Mouse (Mus musculus) Patski (cell line): ENCODE results near the gene Acot11. TPM values are rescaled to one million over a fixed set of nuclear protein-coding genes. Genes with fewer than 3 reads are reported as not detected.

Source experiments
- ATAC-seq: fragments of 100-300 bp; one replicate; pipeline ENCODE4 v1.8.0; 2021
- CTCF ChIA-PET: fragments of 350-600 bp; sonication (Branson Sonifier 250); formaldehyde crosslinking; loops from one replicate; lab custom pipeline; 2022; ENCODE audit warnings: inconsistent platforms; lab: Charles Lee
- POLR2A ChIA-PET: fragments of 350-600 bp; sonication (Branson Sonifier 250); formaldehyde crosslinking; loops from one replicate; lab custom pipeline; 2022; ENCODE audit warnings: antibody characterized with exemption, inconsistent platforms; lab: Charles Lee
- DNase-seq: peaks from one replicate; pipeline ENCODE4 v3.0.0-alpha.2; 2011; ENCODE audit warnings: low read depth, low spot score
- H3K27me3 ChIP-seq: fragments of 371-371 bp; one replicate; pipeline ENCODE4 v1.5.1; 2021
- CTCF ChIP-seq: fragments of 100-300 bp; IDR thresholded peaks from one replicate; pipeline ENCODE4 v1.5.1; 2021
- in situ Hi-C: fragments of 300-500 bp; cut with MboI; formaldehyde crosslinking; loops from 3 replicates; pipeline ENCODE4 v1.11.1; 2018; ENCODE audit warnings: low pct_unique_long_range_greater_than_20kb, mixed read lengths
- polyA plus RNA-seq: library from polyadenylated mRNA; unstranded; gene quantifications from one replicate; pipeline ENCODE4 v1.2.3, GENCODE M21; 2021

Gene Acot11
- polyA plus RNA-seq, 1 experiment from 2014 or later: 0.23 TPM

DNA sequence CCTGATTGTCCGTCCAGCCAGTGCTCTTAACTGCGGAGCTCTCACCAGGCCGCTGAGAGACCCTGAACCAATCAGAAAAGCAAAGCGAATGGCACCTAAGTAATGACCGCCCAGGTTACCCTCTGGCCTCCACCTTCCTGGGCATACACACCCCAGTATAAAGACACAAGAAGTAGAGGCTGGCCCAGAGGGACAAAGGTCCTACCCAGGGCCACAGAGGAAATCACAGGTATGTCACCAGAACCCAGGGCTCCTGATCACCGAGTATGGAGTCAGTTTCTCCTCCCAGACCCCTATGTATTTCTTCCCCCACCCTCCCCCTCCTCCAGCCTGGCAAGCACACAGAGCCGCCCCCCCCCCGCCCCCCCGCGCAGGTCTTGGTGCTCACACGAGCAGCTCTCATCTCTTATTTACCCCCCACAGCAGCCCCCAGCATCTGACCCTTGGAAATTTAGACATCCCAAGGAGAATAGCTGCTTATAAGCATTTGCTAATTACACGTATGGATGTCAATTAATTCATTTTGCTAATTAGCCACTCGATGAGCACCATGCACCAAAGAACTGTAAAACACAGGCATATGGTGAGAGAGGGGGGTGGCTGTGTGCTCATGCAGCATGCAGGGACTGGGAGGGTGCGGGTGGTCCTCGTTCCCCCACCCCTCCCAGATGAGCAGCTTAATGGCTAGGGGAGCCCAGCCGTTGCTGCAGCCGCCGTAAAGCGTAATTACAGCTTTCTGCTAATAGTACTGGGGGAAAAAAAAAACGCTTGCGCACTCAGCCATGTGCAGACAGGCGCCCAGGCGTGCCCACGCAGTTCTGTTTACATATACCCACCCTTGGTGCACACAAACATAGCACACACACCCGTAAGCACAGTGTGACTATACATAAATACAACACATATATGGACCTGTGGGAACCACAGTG, 10.9 kb upstream of the Acot11 start:
- no peaks in the 10 kb centered on the region for H3K27me3 ChIP-seq
- no peak for DNase-seq
- in situ Hi-C loops: no loop called here
- no peak for TF ChIP-seq CTCF
- ChIA-PET POLR2A (no interaction called here), CTCF (no interaction called here)
- no peak for ATAC-seq

GRCm38 (mm10) chr4:106811162-106811561, 6.4 kb upstream of the Acot11 start:
- ATAC-seq: no peak
- TF ChIP-seq CTCF: no peak
- ChIA-PET CTCF (no interaction called here), POLR2A (interaction anchor here (0.6 kb wide), 1 partner anchor 96 kb away, joined by 7 read pairs; no protein-coding TSS in a partner anchor)
- H3K27me3 ChIP-seq: no peaks in the 10 kb centered on the region
- DNase-seq: no peak
- in situ Hi-C loops: no loop called here

DNA sequence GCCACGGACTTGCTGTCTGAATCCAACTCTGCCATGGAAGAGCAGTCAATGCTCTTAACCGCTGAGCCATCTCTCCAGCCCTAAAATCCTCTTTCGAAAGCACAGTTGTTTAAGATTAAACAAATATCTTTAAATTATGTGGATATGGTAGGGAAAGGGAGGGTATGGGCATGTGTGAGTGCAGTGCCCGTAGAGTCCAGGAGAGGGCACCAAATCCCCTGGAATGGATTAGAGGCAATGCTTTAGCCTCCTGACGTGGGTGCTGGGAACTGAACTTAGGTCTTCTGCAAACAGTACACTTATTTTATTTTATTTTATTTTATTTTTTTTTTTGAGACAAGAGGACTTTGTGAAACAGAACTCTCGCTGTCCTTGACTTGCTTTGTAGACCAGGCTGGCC, 5.2 kb upstream of the Acot11 start:
- ChIA-PET CTCF (interaction anchor here (1.0 kb wide), 1 partner anchor 29 kb away, joined by 3 read pairs; no protein-coding TSS in a partner anchor), POLR2A (no interaction called here)
- ATAC-seq (no peak), DNase-seq (no peak)
- no peak for TF ChIP-seq CTCF
- in situ Hi-C loops: no loop called here
- no peaks in the 10 kb centered on the region for H3K27me3 ChIP-seq

GRCm38 (mm10) chr4:106807287-106807686, 2.5 kb upstream of the Acot11 start:
- no peak for TF ChIP-seq CTCF
- CTCF ChIA-PET: no interaction called here
- ATAC-seq (no peak), DNase-seq (no peak)
- POLR2A ChIA-PET: no interaction called here
- in situ Hi-C loops: no loop called here
- H3K27me3 ChIP-seq: no peaks in the 10 kb centered on the region

DNA sequence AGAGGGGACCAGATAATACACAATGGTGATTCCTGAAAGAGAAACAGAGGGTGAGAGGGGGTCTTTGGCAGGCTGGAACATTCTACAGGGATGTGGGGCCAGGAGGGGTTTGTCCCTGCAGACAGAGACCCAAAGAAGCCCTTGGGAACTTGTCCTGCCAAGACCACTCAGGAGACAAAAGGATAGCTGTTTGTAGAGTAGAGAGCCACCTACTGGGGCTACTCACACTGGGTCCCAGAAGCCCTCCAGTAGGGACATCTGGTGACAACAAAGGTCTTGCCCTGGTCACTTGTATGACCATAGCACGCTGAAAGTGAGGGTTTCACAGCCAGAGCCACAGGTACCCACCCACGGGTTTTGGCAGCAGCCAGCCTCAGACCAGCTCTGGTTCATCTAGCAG, 1.1 kb upstream of the Acot11 start:
- ATAC-seq (no peak), DNase-seq (no peak)
- no peak for TF ChIP-seq CTCF
- CTCF ChIA-PET: no interaction called here
- H3K27me3 ChIP-seq: no peaks in the 10 kb centered on the region
- POLR2A ChIA-PET: no interaction called here
- in situ Hi-C loops: no loop called here

DNA sequence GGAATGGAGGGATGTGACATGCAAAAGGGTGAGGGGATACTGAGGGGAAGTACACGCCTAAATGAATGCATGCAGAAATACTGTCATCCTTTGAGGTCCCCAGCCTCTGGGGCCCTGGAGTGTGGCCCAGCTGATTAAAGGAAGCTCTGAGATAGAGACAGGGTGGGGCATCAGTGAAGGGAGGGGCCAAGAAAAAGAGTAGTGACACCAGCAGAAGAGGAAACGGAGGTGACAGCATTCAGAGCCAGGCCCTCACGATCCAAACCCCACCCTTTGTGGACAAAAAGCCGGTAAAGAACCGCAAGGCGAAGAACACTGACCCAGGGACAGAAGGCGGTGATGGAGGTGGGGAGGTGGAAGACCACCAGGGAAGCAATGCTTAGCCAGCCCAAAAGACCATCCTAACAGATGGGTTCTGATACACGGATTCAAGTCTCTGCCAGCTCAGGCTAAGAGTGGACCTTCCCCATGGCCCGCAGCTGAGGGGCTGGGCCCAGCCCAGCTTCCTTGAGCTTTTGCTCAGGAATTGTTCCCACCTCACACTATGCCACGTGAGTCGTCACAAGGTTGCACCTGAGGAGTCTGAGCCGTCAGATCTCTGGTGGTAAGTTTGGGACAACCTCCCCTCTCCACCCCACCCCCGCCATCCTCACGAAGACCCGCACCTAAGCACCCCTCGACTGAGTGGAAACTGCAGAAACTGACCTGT, 443 bp downstream of the Acot11 start:
- no peak for TF ChIP-seq CTCF
- ChIA-PET CTCF (no interaction called here), POLR2A (no interaction called here)
- in situ Hi-C loops: no loop called here
- H3K27me3 ChIP-seq: no peaks in the 10 kb centered on the region
- no peak for DNase-seq
- no peak for ATAC-seq

DNA sequence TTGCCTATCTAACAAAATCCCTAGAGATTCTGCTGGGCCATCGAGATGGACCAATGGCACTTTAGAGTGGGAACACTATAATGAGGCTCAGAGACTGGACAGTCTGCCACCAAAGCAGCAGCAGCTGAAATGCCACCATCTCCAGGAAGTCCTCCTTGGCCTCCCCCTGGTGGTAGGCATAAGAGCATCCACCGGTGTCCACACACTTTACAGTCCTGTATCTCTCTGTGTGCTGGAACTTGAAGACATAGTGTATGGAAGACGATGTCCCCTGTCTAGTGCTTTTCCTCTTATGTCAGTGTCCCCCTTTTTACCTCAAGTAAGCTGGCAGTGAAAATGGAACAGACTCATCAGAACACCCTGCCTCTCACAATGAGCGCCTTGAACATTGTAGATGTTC, 1.0 kb downstream of the Acot11 start:
- H3K27me3 ChIP-seq: no peaks in the 10 kb centered on the region
- TF ChIP-seq CTCF: peak; percentile 15
- ChIA-PET CTCF (no interaction called here), POLR2A (no interaction called here)
- DNase-seq (no peak), ATAC-seq (no peak)
- in situ Hi-C loops: no loop called here

- ATAC-seq (no peak), DNase-seq (no peak)
- H3K27me3 ChIP-seq: no peaks in the 10 kb centered on the region
- in situ Hi-C loops: no loop called here
- CTCF ChIA-PET: interaction anchor here (1.0 kb wide), 1 partner anchor 109 kb away, joined by 3 read pairs; no protein-coding TSS in a partner anchor
- peak; percentile 63 for TF ChIP-seq CTCF
- POLR2A ChIA-PET: interaction anchor here (0.6 kb wide), 1 partner anchor 22 kb away, joined by 3 read pairs; no protein-coding TSS in a partner anchor
These were observed 4.9 kb downstream of the Acot11 start for GRCm38 (mm10) chr4:106799772-106800336.

DNA sequence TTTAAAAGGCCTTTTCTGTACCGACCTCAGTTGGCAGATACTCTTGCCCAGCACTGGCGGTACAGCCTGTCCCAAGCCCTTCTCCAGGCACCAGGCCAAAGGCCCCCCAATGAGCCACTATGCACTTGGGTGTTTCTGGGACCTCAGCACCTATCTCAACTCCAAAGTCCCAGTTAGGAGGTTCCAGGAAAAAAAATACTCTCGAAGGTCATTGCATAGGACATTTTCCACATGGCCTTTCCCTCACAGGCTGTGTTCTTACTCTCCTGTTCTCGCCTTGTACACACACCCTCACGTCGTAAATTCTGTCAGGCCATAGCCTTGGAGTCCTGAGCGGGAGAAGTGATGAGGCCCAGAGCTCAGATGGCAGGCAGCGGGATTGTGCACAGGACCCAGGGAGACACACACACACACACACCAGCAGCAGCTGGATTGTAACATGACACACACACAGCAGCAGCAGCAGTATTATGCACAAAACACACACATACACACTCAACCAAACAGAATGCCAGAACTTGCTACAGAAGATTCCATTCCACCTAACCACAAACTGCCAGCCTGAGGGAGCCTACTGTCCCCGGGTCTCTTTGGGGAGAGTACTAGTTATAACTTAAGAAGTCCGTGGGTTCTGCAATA, 5.8 kb downstream of the Acot11 start:
- in situ Hi-C loops: no loop called here
- CTCF ChIA-PET: no interaction called here
- no peak for TF ChIP-seq CTCF
- no peak for ATAC-seq
- POLR2A ChIA-PET: interaction anchor here (0.6 kb wide), 1 partner anchor 21 kb away, joined by 3 read pairs; no protein-coding TSS in a partner anchor
- DNase-seq: no peak
- H3K27me3 ChIP-seq: no peaks in the 10 kb centered on the region

DNA sequence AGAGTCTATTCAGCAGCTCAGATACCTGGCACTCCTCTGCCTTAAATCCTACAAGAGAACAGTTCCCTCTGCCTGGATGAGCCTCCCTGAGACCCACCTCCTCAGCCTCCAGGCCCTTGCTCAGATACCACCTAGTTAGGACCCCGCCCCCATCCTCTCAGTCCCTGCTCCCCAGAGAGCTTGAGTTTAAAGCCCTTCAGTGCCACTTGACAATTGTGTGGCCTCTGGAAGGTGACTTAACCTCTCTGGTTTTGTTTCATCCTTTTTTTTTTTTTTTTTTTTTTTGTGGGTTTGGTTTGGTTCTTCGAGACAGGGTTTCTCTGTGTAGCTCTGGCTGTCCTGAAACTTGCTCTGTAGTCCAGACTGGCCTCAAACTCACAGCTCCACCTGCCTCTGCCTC, 9.5 kb downstream of the Acot11 start:
- H3K27me3 ChIP-seq: no peaks in the 10 kb centered on the region
- ATAC-seq: no peak
- no peak for TF ChIP-seq CTCF
- in situ Hi-C loops: no loop called here
- ChIA-PET POLR2A (interaction anchor here (0.8 kb wide), 1 partner anchor 1953 kb away, joined by 3 read pairs; no protein-coding TSS in a partner anchor), CTCF (no interaction called here)
- no peak for DNase-seq
